Mouse (Mus musculus): ENCODE results near the gene Fbxw18. TPM values are rescaled to one million over a fixed set of nuclear protein-coding genes. Genes with fewer than 3 reads are reported as not detected.
"Not testable (repeated sequence)": the region's sequence is repeated elsewhere in the genome, so short reads cannot be mapped to it uniquely, and the experiment has no call there.

Gene Fbxw18
- not detected in 2 replicates for polyA plus RNA-seq (2012; rRNA removed)

- not testable (repeated sequence) for H3K4me3 ChIP-seq (ENCODE audit: insufficient read depth, low read length); H3K27ac ChIP-seq (ENCODE audit: insufficient read depth, low read length); H3K4me1 ChIP-seq (ENCODE audit: control insufficient read depth, insufficient read depth, low read length)
These were observed at the start of gene Fbxw18 for GRCm38 (mm10) chr9:109702600-109702999. Gene Fbxw18 (minus strand): TSS chr9:109702700.

- H3K4me1 ChIP-seq (ENCODE audit: control insufficient read depth, insufficient read depth, low read length); H3K4me3 ChIP-seq (ENCODE audit: insufficient read depth, low read length); H3K27ac ChIP-seq (ENCODE audit: insufficient read depth, low read length): not testable (repeated sequence)
These were observed 43.5 kb upstream of the Fbxw18 start, which contains the start of gene Fbxw26 for GRCm38 (mm10) chr9:109745989-109746388. Gene Fbxw26 (minus strand): TSS chr9:109746089.

- TF ChIP-seq POLR2A (IDR thresholded peaks at IDR 0.05; ENCODE audit: extremely low read depth, insufficient read depth, low read length): no peak
- TF ChIP-seq CTCF (IDR thresholded peaks at IDR 0.05; ENCODE audit: extremely low read depth, insufficient read depth, low read length): peak; percentile 31; the same call in 1 of the 2 replicates
- Histone ChIP-seq H3K4me1 (ENCODE audit: control insufficient read depth, insufficient read depth, low read length) (no peaks in the 10 kb centered on the region), H3K4me3 (ENCODE audit: insufficient read depth, low read length) (no peak overlapping the region)
These were observed 17.2 kb downstream of the Fbxw18 start for GRCm38 (mm10) chr9:109685299-109685698.

GRCm38 (mm10) chr9:109664552-109664951, 37.9 kb downstream of the Fbxw18 start, which contains the start of gene Fbxw25:
Gene Fbxw25 (minus strand): TSS chr9:109664652.
- not testable (repeated sequence) for H3K27ac ChIP-seq (ENCODE audit: insufficient read depth, low read length); H3K4me3 ChIP-seq (ENCODE audit: insufficient read depth, low read length); H3K4me1 ChIP-seq (ENCODE audit: control insufficient read depth, insufficient read depth, low read length)

More at GRCm38 (mm10) chr9:109685299-109685698, 17.2 kb downstream of the Fbxw18 start:
- no peak overlapping the region for H3K27ac ChIP-seq (ENCODE audit: insufficient read depth, low read length)

Other genes with a start within 250 kb of the Fbxw18 start
- gene Fbxw19, start 206.8 kb downstream of the Fbxw18 start, polyA plus RNA-seq (2012; rRNA removed): not detected in 2 replicates
- gene Fbxw15, start 134.4 kb downstream of the Fbxw18 start, polyA plus RNA-seq (2012; rRNA removed): not detected in 2 replicates
- gene Fbxw24, start 76.6 kb downstream of the Fbxw18 start, polyA plus RNA-seq (2012; rRNA removed): not detected in 2 replicates
- gene Fbxw25, start 38.0 kb downstream of the Fbxw18 start, polyA plus RNA-seq (2012; rRNA removed): not detected in 2 replicates
- not detected in 2 replicates for gene Fbxw26, start 43.4 kb upstream of the Fbxw18 start, polyA plus RNA-seq (2012; rRNA removed)
- 0.42 TPM in 1 of 2 replicates, not detected in the other for gene Fbxw27, start 88.0 kb upstream of the Fbxw18 start, polyA plus RNA-seq (2012; rRNA removed)
- 1.1 and 6.6 TPM in 2 replicates for gene Spink8, start 109.6 kb upstream of the Fbxw18 start, polyA plus RNA-seq (2012; rRNA removed)
- gene Nme6, start 130.0 kb upstream of the Fbxw18 start, polyA plus RNA-seq (2012; rRNA removed): 13.6 and 14.9 TPM in 2 replicates
- 0.21 TPM in 1 of 2 replicates, not detected in the other for gene Camp, start 146.9 kb upstream of the Fbxw18 start, polyA plus RNA-seq (2012; rRNA removed)
- 3.0 and 3.7 TPM in 2 replicates for gene Cdc25a, start 172.9 kb upstream of the Fbxw18 start, polyA plus RNA-seq (2012; rRNA removed)
- 337 and 346 TPM in 2 replicates for gene Map4, start 228.8 kb upstream of the Fbxw18 start, polyA plus RNA-seq (2012; rRNA removed)